Mouse (Mus musculus): ENCODE results near the gene Creg2. TPM values are rescaled to one million over a fixed set of nuclear protein-coding genes. Genes with fewer than 3 reads are reported as not detected.
A peak's percentile ranks its signal among the peaks of the same experiment; 100 is the strongest.
"Not testable (repeated sequence)": the region's sequence is repeated elsewhere in the genome, so short reads cannot be mapped to it uniquely, and the experiment has no call there.

Gene Creg2
- total RNA-seq, 2 experiments from 2014 or later, result 0.05 TPM; not detected in 1

DNA sequence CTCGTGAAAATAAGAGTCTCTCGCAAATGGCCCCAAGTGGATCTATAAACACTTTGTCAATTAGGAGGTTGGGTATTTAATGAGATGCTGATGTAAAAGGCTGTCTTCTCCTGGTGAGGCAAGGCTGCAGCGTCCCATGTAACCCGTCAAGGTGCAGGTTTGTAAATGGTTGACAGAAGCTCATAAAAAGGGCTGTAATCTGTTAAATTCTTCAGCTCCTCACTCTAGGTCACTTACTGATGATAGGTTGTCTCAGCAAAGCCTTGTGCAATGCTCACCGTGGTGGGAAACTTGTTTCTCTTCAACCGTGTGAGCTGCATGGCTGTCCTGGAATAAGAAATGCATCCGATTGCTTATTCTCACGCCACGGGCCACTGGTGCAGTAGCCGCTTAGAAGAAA lies 57.4 kb downstream of the Creg2 start:
- DNase-seq, result no peak

- DNase-seq, result no peak
These were observed 59.2 kb downstream of the Creg2 start for GRCm38 (mm10) chr1:39592090-39592489.

GRCm38 (mm10) chr1:39591557-39591956 lies 59.7 kb downstream of the Creg2 start:
- DNase-seq, result not testable (repeated sequence)

GRCm38 (mm10) chr1:39590193-39590592 lies 61.1 kb downstream of the Creg2 start:
- no peak for DNase-seq

GRCm38 (mm10) chr1:39585416-39585815 lies 65.9 kb downstream of the Creg2 start:
- DNase-seq, result no peak

DNA sequence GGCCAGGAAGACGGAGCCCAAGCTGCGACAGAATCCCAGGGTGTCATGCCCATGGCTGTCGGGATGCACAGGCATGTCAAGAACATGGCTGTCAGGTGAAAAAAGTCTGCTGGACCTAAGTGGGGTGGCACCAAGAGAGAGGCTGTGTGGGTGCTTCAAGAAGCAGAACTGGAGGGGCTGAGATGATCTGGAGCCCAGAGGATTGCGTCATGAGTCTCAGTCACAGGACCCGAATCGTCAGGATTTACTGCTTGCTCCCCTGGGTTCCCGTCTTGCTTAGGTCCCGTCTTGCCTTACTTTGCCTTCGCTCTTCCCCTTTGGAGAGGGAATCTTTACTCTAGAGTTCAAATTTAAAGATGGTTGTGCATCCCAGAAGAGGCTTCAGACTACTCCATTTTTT lies 68.1 kb downstream of the Creg2 start:
- no peak for DNase-seq

- no peak for DNase-seq
These were observed 70.1 kb downstream of the Creg2 start for GRCm38 (mm10) chr1:39581215-39581614.

DNA sequence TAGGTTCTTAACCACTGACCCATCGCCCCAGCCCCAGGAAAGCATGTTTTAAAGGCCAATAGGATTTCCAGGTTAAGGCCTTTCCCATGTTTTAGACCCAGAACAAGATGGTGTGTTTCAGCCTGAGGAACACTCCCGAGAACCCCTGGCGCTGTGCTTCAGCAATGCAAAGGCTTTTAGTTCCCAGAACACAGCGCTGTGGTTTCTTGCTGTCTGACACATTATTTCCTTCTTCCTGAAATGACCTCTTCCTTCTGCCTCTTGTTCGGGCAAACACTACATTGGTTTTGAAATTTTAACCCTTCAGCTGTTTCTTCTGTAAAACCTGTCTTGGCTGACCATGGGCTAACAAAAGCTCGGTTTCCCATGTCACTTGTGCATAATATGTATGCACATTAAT lies 72.1 kb downstream of the Creg2 start:
- no peak for DNase-seq

DNA sequence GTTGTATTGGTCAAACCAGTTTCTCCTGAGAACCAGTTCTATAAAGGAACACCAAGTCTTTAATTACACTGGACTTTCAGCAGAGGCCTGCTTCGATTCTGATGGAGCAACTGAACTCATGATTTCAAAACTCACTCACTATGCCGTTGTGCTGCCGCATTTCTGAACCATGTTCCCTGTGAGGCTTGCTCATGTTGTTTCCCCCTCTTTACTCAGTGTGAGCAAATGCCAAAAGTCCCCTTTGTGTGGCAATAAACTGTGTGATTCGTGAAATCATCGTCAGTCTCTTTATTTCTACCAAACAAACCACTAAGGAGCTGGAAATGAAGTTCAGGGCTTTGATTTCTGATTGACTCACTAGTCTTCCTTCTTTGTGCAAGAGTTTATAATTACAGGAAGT lies 72.8 kb downstream of the Creg2 start:
- no peak for DNase-seq

DNA sequence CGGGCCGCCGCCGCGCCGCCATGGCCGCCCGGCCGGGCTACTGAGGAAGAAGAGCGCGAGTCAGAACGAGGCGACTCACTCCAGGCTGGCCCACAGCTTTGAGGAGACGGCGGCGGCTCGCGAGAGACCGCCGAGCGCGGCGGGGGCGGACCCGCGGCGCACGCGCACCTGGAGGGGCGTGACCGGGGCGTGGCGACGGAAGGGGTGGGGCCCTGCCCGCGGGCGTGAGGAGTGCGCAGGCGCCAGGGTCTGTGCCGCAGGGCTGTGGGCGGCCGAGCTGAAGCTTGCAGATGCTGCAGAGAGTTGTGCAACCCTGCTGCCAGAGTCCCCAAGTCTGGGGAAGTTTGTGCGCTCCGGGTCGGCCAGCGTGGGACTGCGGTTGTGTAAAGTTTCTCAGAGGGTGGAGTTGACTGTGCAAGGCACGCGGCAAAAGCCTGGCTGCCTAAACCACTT lies 74.0 kb downstream of the Creg2 start, which contains the start of gene Rnf149:
Rnf149 (minus strand) TSS at position 153 of the 453 bp plus-strand sequence.
- DNase-seq, result peak; percentile 95

DNA sequence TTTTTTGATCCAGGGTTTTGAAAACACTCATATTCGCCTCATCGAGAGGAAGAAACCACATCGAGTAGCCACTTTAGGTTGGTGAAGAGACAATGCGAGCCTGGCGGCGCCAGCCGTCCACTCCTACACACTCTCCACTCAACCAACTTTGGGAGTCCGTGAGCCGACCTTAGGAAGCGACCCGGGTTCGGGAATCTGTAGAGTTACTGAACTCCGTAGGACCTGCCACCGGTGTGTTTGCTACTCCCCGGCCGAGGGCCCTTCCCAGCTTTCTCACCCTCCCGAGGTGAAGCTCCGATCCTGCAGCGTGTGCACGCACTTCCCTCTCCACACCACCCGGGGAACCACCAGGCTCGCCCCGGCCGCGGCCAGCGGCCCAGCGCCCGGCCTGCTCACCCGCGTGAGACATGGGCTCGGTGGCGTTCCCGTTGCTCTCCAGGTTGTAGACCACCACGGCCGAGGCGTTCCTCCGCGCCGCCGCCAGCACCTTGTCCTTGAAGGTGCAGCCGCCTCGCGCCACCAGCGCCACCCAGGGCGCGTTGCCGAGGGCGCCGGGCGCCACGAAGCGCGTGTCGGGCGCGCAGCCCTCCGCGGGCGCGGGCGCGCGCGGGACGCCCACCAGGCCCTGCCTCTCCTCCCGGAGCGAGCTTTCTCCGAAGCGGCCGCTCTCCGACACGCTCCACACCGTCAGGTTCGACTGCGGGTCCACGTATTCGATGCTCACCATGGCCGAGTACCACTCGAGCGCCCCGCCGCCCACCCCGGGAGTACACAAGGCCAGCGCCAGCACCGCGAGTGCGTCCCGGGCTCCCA lies 74.6 kb downstream of the Creg2 start:
- peak; percentile 42 for DNase-seq

DNA sequence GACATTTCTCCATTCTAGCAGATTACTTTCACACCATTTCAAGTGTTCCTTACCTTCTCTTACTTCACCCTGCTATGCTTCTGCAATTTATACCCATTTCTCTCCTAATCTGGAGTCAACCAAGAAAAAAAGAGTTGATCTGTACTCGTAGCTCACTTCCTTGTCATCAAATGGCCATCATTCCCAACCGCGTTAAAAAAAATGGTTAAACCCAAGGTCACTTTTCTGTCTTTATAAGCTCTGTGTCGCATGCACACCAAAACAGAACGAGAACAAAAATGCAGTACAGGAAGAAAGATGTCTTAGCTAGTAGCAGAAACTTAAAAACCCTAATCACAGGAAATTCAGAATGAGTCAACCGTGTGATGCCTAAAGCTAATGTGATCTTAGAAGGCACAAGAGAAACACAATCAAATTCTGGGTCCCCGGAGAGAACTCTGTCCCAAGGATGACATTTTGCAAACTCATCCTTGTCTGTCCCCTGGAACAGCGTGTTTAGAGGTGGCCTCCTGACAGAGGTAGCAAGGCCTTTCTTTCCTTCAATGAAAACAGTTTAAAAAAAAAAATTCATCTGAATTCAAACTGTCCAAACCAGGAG lies 75.4 kb downstream of the Creg2 start:
- DNase-seq, result no peak

GRCm38 (mm10) chr1:39573890-39574289 lies 77.4 kb downstream of the Creg2 start:
- DNase-seq, result no peak

DNA sequence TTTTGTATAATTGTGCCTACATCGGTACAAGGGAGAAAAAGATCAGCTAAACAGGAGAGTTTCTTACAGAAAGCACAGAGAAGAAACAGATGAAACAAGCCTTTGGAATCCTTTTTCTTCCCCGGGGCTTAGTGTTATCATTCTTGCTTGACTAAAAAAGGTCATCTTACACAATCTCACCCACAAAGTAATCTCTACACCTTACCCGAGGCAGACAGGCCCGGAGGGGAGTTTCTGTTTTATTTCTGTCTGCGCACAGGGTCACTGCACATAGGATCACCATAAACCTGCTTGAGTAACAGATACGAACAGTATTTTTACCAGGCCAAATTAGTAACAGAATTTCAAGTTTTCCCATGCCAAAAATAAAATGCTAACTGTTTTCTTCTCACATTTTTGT lies 79.6 kb downstream of the Creg2 start:
- DNase-seq, result no peak

Other genes starting within 250 kb of the Creg2 start
- 1 to 10 TPM; 6.0 to 6.8 TPM for gene Tbc1d8, start 172.7 kb downstream of the Creg2 start, total RNA-seq (2021)
- gene Cnot11, start 116.5 kb downstream of the Creg2 start, total RNA-seq (2021), result 10 to 100 TPM; 15.6 to 15.8 TPM
- 1 to 10 TPM; 6.2 to 6.3 TPM for gene Rnf149, start 74.1 kb downstream of the Creg2 start, total RNA-seq (2021)
- gene Rfx8, start 69.5 kb upstream of the Creg2 start, total RNA-seq (2021), result under 1 TPM in 1 of 2 experiments, not detected in 1; 0.18 TPM
- gene Gm3646, start 153.9 kb upstream of the Creg2 start, total RNA-seq (2021), result 1 to 10 TPM in 1 of 2 experiments, not detected in 1; 1.7 TPM
- gene Map4k4, start 249.4 kb upstream of the Creg2 start, total RNA-seq (2021), result 10 to 100 TPM; 32.6 to 36.0 TPM